ENCODE assay signal across 39 mouse cellular contexts in the genomic region with DNA sequence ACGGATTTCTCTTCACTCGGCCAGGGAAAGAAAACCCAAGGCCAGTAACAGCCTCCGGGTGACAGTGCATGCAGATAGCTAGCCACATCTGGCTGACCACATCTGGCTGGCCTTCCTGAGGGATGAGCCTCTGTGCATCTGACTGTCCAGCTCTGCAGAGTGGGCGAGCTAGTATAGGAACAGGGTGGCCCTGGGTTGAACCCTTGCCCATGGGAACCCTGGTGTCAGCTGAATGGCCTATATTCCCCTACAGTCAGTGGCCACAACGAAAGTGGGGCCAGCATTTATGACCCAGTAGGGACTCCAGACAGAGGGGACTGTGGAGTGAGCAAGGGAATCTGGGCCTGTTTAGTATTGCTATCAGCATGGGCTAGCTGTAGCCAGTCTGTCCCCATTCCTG. TPM values are rescaled to one million over a fixed set of nuclear protein-coding genes. Genes with fewer than 3 reads are reported as not detected.
"Had no signal": no experiment of that assay in that cellular context is flagged by ENCODE, and none has a peak within 500 bp of the region (broad histone marks: within the 10 kb centered on the region; RNA-seq: fewer than 3 reads in every experiment).

No protein-coding gene starts in this region.

- H3K27me3 ChIP-seq: hindbrain, embryonic 12.5 days; hindbrain, embryonic 13.5 days; hindbrain, embryonic 15.5 days; intestine, embryonic 15.5 days had no signal

- H3K36me3 ChIP-seq: intestine, embryonic 15.5 days had no signal

- DNase-seq: heart, postnatal 10 days; heart, postnatal 14 days; heart, postnatal 36 days; heart, postnatal 4 days; kidney, adult 11 months; kidney, adult 18-20 months; kidney, adult 2 months; kidney, adult 8-10 months; kidney, adult 9 months; kidney, postnatal 10 days; kidney, postnatal 14 days; kidney, postnatal 25 days; kidney, postnatal 36 days; kidney, postnatal 4 days; layer of hippocampus, adult 9-11 months; layer of hippocampus, postnatal 36 days had no signal

- H3K27ac ChIP-seq: heart, embryonic 13.5 days; heart, embryonic 15.5 days; hindbrain, embryonic 10.5 days; hindbrain, embryonic 12.5 days; hindbrain, embryonic 13.5 days; hindbrain, embryonic 14.5 days; hindbrain, embryonic 15.5 days; hindbrain, postnatal 0 days; intestine, embryonic 15.5 days; kidney, embryonic 15.5 days; kidney, postnatal 0 days; layer of hippocampus, adult 2 months; left cerebral cortex, adult 2 months had no signal

- H3K4me3 ChIP-seq: heart, embryonic 12.5 days; heart, embryonic 13.5 days; heart, embryonic 15.5 days; hindbrain, embryonic 10.5 days; hindbrain, embryonic 12.5 days; hindbrain, embryonic 13.5 days; hindbrain, embryonic 15.5 days; intestine, embryonic 15.5 days; kidney, embryonic 15.5 days; layer of hippocampus, adult 2 months; left cerebral cortex, adult 2 months had no signal

- H3K9me3 ChIP-seq: heart, embryonic 12.5 days; heart, embryonic 13.5 days; heart, embryonic 15.5 days; hindbrain, embryonic 10.5 days; hindbrain, embryonic 12.5 days; hindbrain, embryonic 13.5 days; hindbrain, embryonic 15.5 days; intestine, embryonic 15.5 days; kidney, embryonic 15.5 days had no signal

- H3K4me1 ChIP-seq: hindbrain, embryonic 15.5 days; intestine, embryonic 15.5 days; kidney, embryonic 15.5 days had no signal

- ATAC-seq: hindbrain, embryonic 16.5 days; hindbrain, postnatal 0 days; inflammation-experienced regulatory T-cells, adult 6 months; intestine, embryonic 15.5 days; intestine, embryonic 16.5 days; intestine, postnatal 0 days had no signal

RNA-seq across cellular contexts. Expression of a gene that starts 37.0 kb away (rescaled TPM):
- total RNA-seq: layer of hippocampus, adult 18-20 months; layer of hippocampus, adult 2 months; layer of hippocampus, adult 8-10 months; layer of hippocampus, postnatal 10 days; layer of hippocampus, postnatal 14 days; layer of hippocampus, postnatal 36 days had no signal
- polyA plus RNA-seq: heart, embryonic 12.5 days; hindbrain, embryonic 11.5 days; hindbrain, embryonic 12.5 days; hindbrain, embryonic 13.5 days; hindbrain, embryonic 14.5 days; hindbrain, embryonic 15.5 days had no signal
